Mouse (Mus musculus): ENCODE measurements around the gene Pax7. TPM values are rescaled to one million over a fixed set of nuclear protein-coding genes. Genes with fewer than 3 reads are reported as not detected.

Gene Pax7
- total and polyA plus RNA-seq, 2 experiments from 2014 or later: 0.41 to 3.6 TPM

DNA sequence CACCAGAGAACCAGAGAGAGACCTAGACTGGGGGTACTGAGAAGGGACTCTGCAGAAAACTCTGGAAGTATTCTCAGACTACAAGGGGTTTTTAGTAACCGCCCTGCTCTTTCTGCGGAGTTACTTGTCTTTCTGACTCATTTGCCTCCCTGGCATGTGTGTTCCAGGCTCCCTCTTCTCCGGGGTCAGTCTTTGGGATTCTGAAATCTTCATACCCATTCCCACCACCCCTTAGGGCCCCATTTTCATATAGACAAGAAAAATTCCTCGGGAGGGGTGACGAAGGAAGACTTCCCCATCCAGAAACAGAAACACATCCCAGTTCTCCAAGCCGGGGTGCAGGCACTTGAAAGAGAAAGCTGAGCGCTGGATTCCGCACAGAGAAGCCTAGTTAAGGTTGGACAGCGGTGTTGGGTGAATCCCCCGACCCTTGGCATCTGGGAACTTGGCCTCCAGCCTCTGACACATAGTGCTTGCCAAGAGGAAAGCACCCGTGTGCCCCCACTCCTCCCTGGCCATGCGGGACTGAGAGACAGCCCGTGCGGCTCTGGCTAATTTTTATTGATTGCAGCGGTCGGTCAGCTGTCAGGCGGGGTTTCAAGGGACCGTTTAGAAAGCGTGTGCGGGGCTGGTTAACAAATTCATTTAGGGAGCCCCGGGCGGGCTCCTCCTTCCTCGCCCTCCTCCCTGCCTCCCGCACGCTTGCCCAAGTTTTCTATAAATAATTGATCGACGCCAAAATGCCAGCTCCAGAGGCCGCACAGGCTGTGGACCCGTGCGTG, 5.6 kb downstream of the Pax7 start:
- Histone ChIP-seq H3K27me3 (ENCODE audit: insufficient read depth, low read length) (peaks cover 74% of the 10 kb centered on the region), H3K27ac (no peak overlapping the region), H3K4me2 (ENCODE audit: low read depth, low read length) (peak overlapping the region; percentile 35), H3K4me1 (ENCODE audit: insufficient read depth, low read length) (no peaks in the 10 kb centered on the region), H3K9ac (replicated peaks; ENCODE audit: low read length) (no peak overlapping the region), H3K36me3 (ENCODE audit: insufficient read depth, low read length) (no peaks in the 10 kb centered on the region), H3K9me3 (ENCODE audit: low read length) (no peaks in the 10 kb centered on the region), H3K4me3 (ENCODE audit: low read length) (peak overlapping the region; percentile 15)
- no peak for TF ChIP-seq CTCF (IDR thresholded peaks at IDR 0.05; ENCODE audit: low read depth)
- DNase-seq (ENCODE audit: low spot score) (no peak), ATAC-seq (no peak)
- 8% methylated on average over 29 of the region's 30 CpGs for WGBS

DNA sequence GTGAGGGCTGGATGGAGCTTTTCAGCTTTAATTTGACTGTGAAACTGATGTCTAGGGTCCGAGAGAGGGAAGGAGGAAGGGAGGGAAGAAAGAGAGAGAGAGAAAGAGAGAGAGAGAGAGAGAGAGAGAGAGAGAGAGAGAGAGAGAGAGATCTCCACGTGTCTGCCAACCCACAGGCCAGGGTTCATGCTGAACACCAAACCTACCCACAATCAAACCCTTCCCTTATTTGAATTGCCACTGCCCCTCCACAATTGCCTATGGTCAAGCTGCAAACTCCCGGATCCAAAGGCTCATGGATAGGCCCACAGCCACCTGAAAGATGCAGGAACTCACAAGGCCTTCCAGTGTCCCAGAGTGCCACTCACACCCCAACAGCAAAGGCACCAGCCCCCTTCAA, 7.1 kb downstream of the Pax7 start:
- Histone ChIP-seq H3K36me3 (ENCODE audit: insufficient read depth, low read length) (no peaks in the 10 kb centered on the region), H3K9me3 (ENCODE audit: low read length) (no peaks in the 10 kb centered on the region), H3K27ac (no peak overlapping the region), H3K4me3 (ENCODE audit: low read length) (no peak overlapping the region), H3K27me3 (ENCODE audit: insufficient read depth, low read length) (peaks cover 72% of the 10 kb centered on the region), H3K9ac (replicated peaks; ENCODE audit: low read length) (no peak overlapping the region), H3K4me2 (ENCODE audit: low read depth, low read length) (no peak overlapping the region), H3K4me1 (ENCODE audit: insufficient read depth, low read length) (peaks cover 5% of the 10 kb centered on the region; the same call in 1 of the 2 replicates)
- no peak for TF ChIP-seq CTCF (IDR thresholded peaks at IDR 0.05; ENCODE audit: low read depth)
- no peak for DNase-seq (ENCODE audit: low spot score)
- ATAC-seq: no peak
- WGBS: 39% methylated on average over 3 of the region's 3 CpGs

DNA sequence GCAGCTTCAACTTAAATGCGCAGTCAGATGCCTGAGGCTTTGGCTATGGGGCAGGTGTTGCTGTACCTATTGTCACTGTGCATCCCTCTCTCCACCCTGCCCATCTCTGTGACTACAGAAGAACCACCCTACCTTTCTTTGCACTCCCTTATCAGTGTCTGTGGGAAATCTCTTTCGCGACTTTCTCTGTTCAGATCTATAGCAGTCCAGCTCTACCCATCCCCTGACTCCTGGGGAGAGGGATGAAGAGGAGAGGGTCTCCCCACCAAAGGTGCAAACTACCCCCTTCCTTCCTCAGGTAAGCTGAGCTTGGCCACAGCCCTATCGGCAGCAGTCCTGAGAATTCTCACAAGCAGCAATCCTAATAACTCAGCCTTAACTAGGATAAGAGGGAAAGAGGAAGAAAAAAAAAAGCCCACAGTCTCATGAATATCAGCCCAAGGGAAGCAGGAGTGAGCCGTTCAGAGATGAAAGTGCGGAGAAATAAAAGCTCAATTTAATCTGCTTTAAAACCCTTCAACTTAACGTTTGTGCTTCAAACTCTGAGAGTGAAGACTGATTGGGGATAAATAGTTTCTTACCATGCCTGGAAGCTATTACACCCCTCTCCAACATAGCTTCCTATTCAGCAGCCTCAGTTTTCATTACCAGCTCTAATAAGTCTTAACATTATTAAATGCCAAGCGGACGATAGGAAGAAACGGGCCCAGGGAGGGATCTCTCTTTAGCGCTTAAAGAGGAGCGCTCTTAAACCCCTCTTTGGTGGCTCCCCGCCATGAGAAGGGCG, 7.8 kb downstream of the Pax7 start:
- H3K9me3 ChIP-seq (ENCODE audit: low read length): no peaks in the 10 kb centered on the region
- peaks cover 74% of the 10 kb centered on the region for H3K27me3 ChIP-seq (ENCODE audit: insufficient read depth, low read length)
- whole genome bisulfite sequencing: 15% methylated on average over 14 of the region's 14 CpGs
- no peak overlapping the region for H3K9ac ChIP-seq (replicated peaks; ENCODE audit: low read length)
- peaks cover 7% of the 10 kb centered on the region; the same call in 1 of the 2 replicates for H3K4me1 ChIP-seq (ENCODE audit: insufficient read depth, low read length)
- no peak overlapping the region for H3K27ac ChIP-seq
- ATAC-seq (no peak), DNase-seq (ENCODE audit: low spot score) (no peak)
- no peaks in the 10 kb centered on the region for H3K36me3 ChIP-seq (ENCODE audit: insufficient read depth, low read length)
- H3K4me2 ChIP-seq (ENCODE audit: low read depth, low read length): no peak overlapping the region
- H3K4me3 ChIP-seq (ENCODE audit: low read length): no peak overlapping the region
- TF ChIP-seq CTCF (IDR thresholded peaks at IDR 0.05; ENCODE audit: low read depth): no peak

DNA sequence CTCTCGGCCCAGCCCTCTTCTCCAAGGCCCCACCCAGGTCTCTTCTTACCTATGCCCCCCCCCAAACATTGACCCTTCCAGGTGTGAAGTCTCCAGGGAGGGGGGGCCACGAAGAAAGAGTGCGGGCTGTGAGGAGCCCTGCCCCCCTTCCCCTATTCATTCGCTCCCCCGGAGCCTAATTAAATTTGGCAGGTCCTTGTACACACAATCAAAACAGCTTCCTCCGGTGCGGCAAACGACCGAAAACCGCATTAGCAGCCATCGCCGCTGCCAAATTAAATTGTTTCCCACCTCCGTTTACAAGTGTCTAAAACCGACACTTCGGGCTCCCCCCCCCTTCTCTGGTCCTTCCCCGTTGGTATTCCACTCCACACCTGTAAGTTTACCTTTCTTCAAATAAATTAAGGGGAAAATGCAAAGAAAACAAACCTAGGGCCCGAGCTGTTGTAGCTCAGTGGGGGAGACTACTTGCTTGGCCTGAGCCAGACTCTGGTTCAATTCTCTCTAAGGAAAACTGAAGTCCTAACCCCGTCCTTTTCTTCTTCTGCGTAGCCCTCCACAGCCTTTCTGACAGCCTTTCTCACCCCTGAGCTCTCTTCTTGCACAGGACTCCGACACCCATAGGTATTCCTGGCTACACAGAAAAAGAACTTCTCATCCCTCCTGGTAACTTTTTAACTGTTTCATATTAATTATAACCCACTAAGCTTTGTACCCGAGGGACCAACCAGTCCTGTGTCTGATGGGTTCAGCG, 8.6 kb downstream of the Pax7 start:
- Histone ChIP-seq H3K9ac (replicated peaks; ENCODE audit: low read length) (no peak overlapping the region), H3K4me1 (ENCODE audit: insufficient read depth, low read length) (peaks cover 7% of the 10 kb centered on the region; the same call in 1 of the 2 replicates), H3K36me3 (ENCODE audit: insufficient read depth, low read length) (no peaks in the 10 kb centered on the region), H3K27me3 (ENCODE audit: insufficient read depth, low read length) (peaks cover 71% of the 10 kb centered on the region), H3K27ac (no peak overlapping the region), H3K4me2 (ENCODE audit: low read depth, low read length) (0 out of 2 replicates have a peak overlapping the region, but pooled peaks have one; percentile 25), H3K4me3 (ENCODE audit: low read length) (no peak overlapping the region), H3K9me3 (ENCODE audit: low read length) (no peaks in the 10 kb centered on the region)
- ATAC-seq (no peak), DNase-seq (ENCODE audit: low spot score) (no peak)
- no peak for TF ChIP-seq CTCF (IDR thresholded peaks at IDR 0.05; ENCODE audit: low read depth)
- WGBS: 7% methylated on average over 22 of the region's 22 CpGs

DNA sequence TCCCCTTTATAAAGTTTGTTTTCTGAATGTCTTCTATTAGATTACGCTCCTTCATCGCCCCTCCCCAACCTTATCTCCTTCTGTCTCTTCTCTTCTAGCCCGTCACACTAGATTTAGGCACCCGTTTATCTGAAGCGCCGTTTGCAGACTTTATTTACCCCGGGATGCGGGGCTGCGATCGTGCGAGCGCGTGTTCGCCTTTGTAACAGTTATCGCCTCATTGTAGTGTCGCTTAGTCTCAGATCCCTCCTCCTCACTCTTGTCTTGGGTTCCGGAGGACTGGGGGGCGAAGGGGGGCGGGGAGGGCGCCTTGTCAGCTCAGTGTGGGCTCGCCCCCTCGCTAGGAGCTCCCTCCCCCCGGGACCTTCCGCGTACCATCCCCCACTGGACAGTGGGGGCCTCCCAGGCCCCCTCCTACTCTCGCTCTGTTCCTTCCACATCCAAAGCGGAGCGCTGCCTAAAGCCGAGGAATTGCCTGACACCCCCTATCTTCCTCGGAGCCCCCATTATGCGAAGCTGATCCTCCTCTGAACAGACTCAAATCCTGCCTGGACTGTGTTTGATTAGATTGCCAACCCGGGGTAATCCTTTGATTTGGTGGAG, 9.4 kb downstream of the Pax7 start:
- H3K9me3 ChIP-seq (ENCODE audit: low read length): no peaks in the 10 kb centered on the region
- TF ChIP-seq CTCF (IDR thresholded peaks at IDR 0.05; ENCODE audit: low read depth): no peak
- H3K27me3 ChIP-seq (ENCODE audit: insufficient read depth, low read length): peaks cover 73% of the 10 kb centered on the region
- peaks cover 7% of the 10 kb centered on the region; the same call in 1 of the 2 replicates for H3K4me1 ChIP-seq (ENCODE audit: insufficient read depth, low read length)
- 2% methylated on average over 32 of the region's 32 CpGs for WGBS
- H3K27ac ChIP-seq: no peak overlapping the region
- ATAC-seq (no peak), DNase-seq (ENCODE audit: low spot score) (no peak)
- peak overlapping the region; percentile 25; the same call in 1 of the 2 replicates for H3K4me2 ChIP-seq (ENCODE audit: low read depth, low read length)
- H3K9ac ChIP-seq (replicated peaks; ENCODE audit: low read length): no peak overlapping the region
- no peaks in the 10 kb centered on the region for H3K36me3 ChIP-seq (ENCODE audit: insufficient read depth, low read length)
- no peak overlapping the region; the same call in 1 of the 2 replicates for H3K4me3 ChIP-seq (ENCODE audit: low read length)

Measured in hindbrain, postnatal 0 days (tissue).